Mouse (Mus musculus) retina, adult 2 months (tissue): ENCODE measurements at regions not wholly inside any gene's neighbourhood (a gene's known extent, or its start where the extent isn't known, plus 50 kb on each side); places are given as distances from the start of the nearest gene placed in this dataset.

ENCODE experiments used
- DNase-seq: peaks from one replicate; pipeline ENCODE4 v3.0.0-alpha.2; 2012; ENCODE audit warnings: low read depth, low spot score

GRCm38 (mm10) chr16:25584337-25585069 lies 99.1 kb upstream of the Trp63 start:
- no peak for DNase-seq

GRCm38 (mm10) chr16:25585070-25585454 lies 98.5 kb upstream of the Trp63 start:
- DNase-seq = no peak

GRCm38 (mm10) chr16:25585953-25586352 lies 97.6 kb upstream of the Trp63 start:
- no peak for DNase-seq

- DNase-seq = no peak
These were observed 95.7 kb upstream of the Trp63 start for GRCm38 (mm10) chr16:25587879-25588347.

GRCm38 (mm10) chr16:25597435-25597834 lies 86.1 kb upstream of the Trp63 start:
- DNase-seq = no peak

GRCm38 (mm10) chr16:25603121-25603520 lies 80.4 kb upstream of the Trp63 start:
- DNase-seq = no peak

- DNase-seq = no peak
These were observed 68.3 kb upstream of the Trp63 start for GRCm38 (mm10) chr16:25615229-25615628.

GRCm38 (mm10) chr16:25615646-25616045 lies 67.9 kb upstream of the Trp63 start:
- no peak for DNase-seq

GRCm38 (mm10) chr16:25618898-25619297 lies 64.7 kb upstream of the Trp63 start:
- no peak for DNase-seq

- DNase-seq = no peak
These were observed 60.9 kb upstream of the Trp63 start for GRCm38 (mm10) chr16:25622651-25623050.

- no peak for DNase-seq
These were observed 59.5 kb upstream of the Trp63 start for GRCm38 (mm10) chr16:25623986-25624623.

- DNase-seq = no peak
These were observed 53.8 kb upstream of the Trp63 start for GRCm38 (mm10) chr16:25629750-25630149.

- no peak for DNase-seq
These were observed 52.3 kb upstream of the Trp63 start for GRCm38 (mm10) chr16:25631139-25631716.
